Mouse (Mus musculus) heart, adult 2 months (tissue): ENCODE data around the gene Cmtm6.

Source experiments
- CTCF ChIP-seq: fragments of 200-600 bp; IDR thresholded peaks from 2 replicates; pipeline ENCODE4 v1.8.1; 2022; ENCODE audit warnings: antibody characterized with exemption, mild to moderate bottlenecking, moderate library complexity
- EP300 ChIP-seq: fragments of 200-500 bp; IDR thresholded peaks from 2 replicates; pipeline ENCODE4 v1.6.1; 2011; ENCODE audit warnings: low read depth, low read length, control low read depth; ENCODE audit not compliant: insufficient read depth

DNA sequence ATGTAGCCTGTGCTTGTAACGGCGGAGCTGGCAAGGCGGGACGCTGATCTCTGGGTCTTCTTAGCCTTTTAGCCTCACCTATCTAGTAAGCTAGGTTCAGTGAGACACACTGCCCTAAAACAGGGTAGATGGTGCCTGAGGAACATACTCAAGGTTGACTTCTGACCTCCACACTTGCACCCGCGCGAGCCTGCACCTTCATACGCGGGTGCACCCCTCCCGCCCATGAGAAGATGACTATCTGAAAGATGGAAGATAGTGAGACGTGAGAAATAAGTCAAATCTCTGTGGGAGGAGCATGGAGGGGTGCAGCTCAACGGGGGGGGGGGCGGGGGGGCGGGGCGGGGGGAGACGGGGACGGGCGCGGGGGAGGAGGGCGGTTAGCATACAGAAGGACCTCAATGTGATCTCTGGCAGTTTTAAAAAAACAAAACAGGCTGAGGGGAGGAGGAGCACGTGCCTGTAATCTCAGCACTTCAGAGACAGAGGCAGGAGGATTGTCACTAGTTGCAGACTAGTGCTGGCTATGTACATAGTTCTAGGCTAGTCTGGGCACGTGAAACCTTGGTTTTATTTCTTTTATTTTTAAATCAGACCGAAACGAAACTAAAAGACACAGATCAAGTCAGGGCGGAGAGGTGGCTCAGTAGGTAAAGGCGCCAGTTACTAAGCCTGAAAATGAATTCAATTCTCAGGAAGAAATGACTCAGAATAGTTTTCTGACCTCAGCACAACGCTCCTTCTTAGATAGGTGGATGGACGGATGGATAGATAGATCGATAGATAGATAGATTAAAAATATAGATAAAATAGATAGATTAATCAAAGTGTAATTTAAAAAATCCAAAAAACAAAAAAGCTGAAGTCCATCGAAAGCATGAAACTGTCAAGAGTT, 758 bp upstream of the Cmtm6 start:
- TF ChIP-seq CTCF = no peak
- no peak for TF ChIP-seq EP300
